Mouse (Mus musculus) lung, postnatal 0 days (tissue): ENCODE measurements at regions not wholly inside any gene's neighbourhood (a gene's known extent, or its start where the extent isn't known, plus 50 kb on each side); places are given as distances from the start of the nearest gene placed in this dataset.
A peak's percentile ranks its signal among the peaks of the same experiment; 100 is the strongest.

Experiments used
- ATAC-seq: fragments of 200-750 bp; cut with Nextera tagmentation; 2 replicates; pipeline ENCODE4 v1.8.0; 2017; ENCODE audit warnings: moderate library complexity
- DNase-seq: peaks from one replicate; pipeline ENCODE4 v3.0.0-alpha.2; 2016; ENCODE audit warnings: low spot score
- H3K27ac ChIP-seq: fragments of 300-500 bp; sonication (generic); 2 replicates; pipeline ENCODE4 v1.5.1; 2014; ENCODE audit warnings: antibody characterized with exemption, mild to moderate bottlenecking, low read length, mixed read lengths
- H3K27me3 ChIP-seq: fragments of 300-500 bp; sonication (generic); replicated peaks from 2 replicates; pipeline ENCODE4 v1.6.1; 2014; ENCODE audit warnings: low read length, mixed read lengths; ENCODE audit not compliant: insufficient read depth
- H3K36me3 ChIP-seq: fragments of 300-500 bp; sonication (generic); 2 replicates; pipeline ENCODE4 v1.6.1; 2014; ENCODE audit warnings: low read length, mixed read lengths; ENCODE audit not compliant: insufficient read depth
- H3K4me1 ChIP-seq: fragments of 300-500 bp; sonication (generic); 2 replicates; pipeline ENCODE4 v1.6.1; 2014; ENCODE audit warnings: antibody characterized with exemption, low read depth, low read length, mixed read lengths; ENCODE audit not compliant: insufficient read depth
- H3K4me2 ChIP-seq: fragments of 300-500 bp; sonication (generic); replicated peaks from 2 replicates; pipeline ENCODE4 v1.6.1; 2014; ENCODE audit warnings: low read depth, mild to moderate bottlenecking, low read length, moderate library complexity, mixed read lengths
- H3K4me3 ChIP-seq: fragments of 300-500 bp; sonication (generic); 2 replicates; pipeline ENCODE4 v1.5.1; 2014; ENCODE audit warnings: low read depth, low read length
- H3K9ac ChIP-seq: fragments of 300-500 bp; sonication (generic); replicated peaks from 2 replicates; pipeline ENCODE4 v1.6.1; 2014; ENCODE audit warnings: low read depth, mild to moderate bottlenecking
- H3K9me3 ChIP-seq: fragments of 300-500 bp; sonication (generic); 2 replicates; pipeline ENCODE4 v1.6.1; 2016; ENCODE audit warnings: low read length, mixed read lengths
- CTCF ChIP-seq: IDR thresholded peaks from 2 replicates; pipeline ENCODE4 v1.5.1; 2016; ENCODE audit warnings: antibody characterized with exemption, mild to moderate bottlenecking
- EP300 ChIP-seq: IDR thresholded peaks from 2 replicates; pipeline ENCODE4 v1.6.1; 2016; ENCODE audit warnings: antibody characterized with exemption, mild to moderate bottlenecking, control low read depth
- WGBS: fragments of 180-500 bp; shearing (Covaris S2); extraction: QIAGEN DNeasy Blood & Tissue Kit; methylation state at CpG from one replicate; pipeline ENCODE4 v1.1.7; 2014; 5-methylcytosine and 5-hydroxymethylcytosine counted together

- Histone ChIP-seq H3K9me3 (no peaks in the 10 kb centered on the region), H3K9ac (no peak overlapping the region), H3K4me2 (no peak overlapping the region), H3K27me3 (no peaks in the 10 kb centered on the region), H3K4me3 (no peak overlapping the region), H3K27ac (peak overlapping the region; percentile 66), H3K36me3 (no peaks in the 10 kb centered on the region), H3K4me1 (no peaks in the 10 kb centered on the region; the same call in 1 of the 2 replicates)
- ATAC-seq: peak; percentile 93
- WGBS: 41% methylated on average over 7 of the region's 7 CpGs
- peak; percentile 94 for DNase-seq
- TF ChIP-seq EP300 (peak; percentile 96), CTCF (no peak)
Observed at GRCm38 (mm10) chr10:96337797-96338608, 201.6 kb downstream of the Gm5426 start.

GRCm38 (mm10) chr10:96338609-96338978, 202.2 kb downstream of the Gm5426 start:
- 37% methylated on average over 2 of the region's 2 CpGs for WGBS
- Histone ChIP-seq H3K9me3 (no peaks in the 10 kb centered on the region), H3K36me3 (no peaks in the 10 kb centered on the region), H3K27ac (peak overlapping the region; percentile 66; the same call in 1 of the 2 replicates), H3K4me1 (no peaks in the 10 kb centered on the region; the same call in 1 of the 2 replicates), H3K9ac (no peak overlapping the region), H3K4me3 (no peak overlapping the region), H3K4me2 (no peak overlapping the region), H3K27me3 (no peaks in the 10 kb centered on the region)
- ATAC-seq: peak; percentile 47
- no peak; the same call in 1 of the 2 replicates for TF ChIP-seq EP300
- TF ChIP-seq CTCF: no peak
- peak; percentile 69 for DNase-seq

- DNase-seq (peak; percentile 86), ATAC-seq (peak; percentile 37)
- TF ChIP-seq EP300 (0 out of 2 replicates have a peak, but pooled peaks have one; percentile 52), CTCF (no peak)
- H3K4me1 ChIP-seq: no peaks in the 10 kb centered on the region
- H3K4me3 ChIP-seq: no peak overlapping the region
- no peaks in the 10 kb centered on the region for H3K36me3 ChIP-seq
- H3K27ac ChIP-seq: no peak overlapping the region
- H3K4me2 ChIP-seq: no peak overlapping the region
- H3K9me3 ChIP-seq: no peaks in the 10 kb centered on the region
- no peak overlapping the region for H3K9ac ChIP-seq
- no peaks in the 10 kb centered on the region for H3K27me3 ChIP-seq
- WGBS: 36% methylated on average over 3 of the region's 3 CpGs
Observed at GRCm38 (mm10) chr10:96342476-96342875, 206.1 kb downstream of the Gm5426 start.

- no peak for TF ChIP-seq CTCF
- no peak for TF ChIP-seq EP300
- H3K27ac ChIP-seq: no peak overlapping the region
- 80% methylated on average over 2 of the region's 2 CpGs for WGBS
Observed at GRCm38 (mm10) chr10:96343666-96344065, 207.3 kb downstream of the Gm5426 start.

GRCm38 (mm10) chr10:96350692-96351091, 214.3 kb downstream of the Gm5426 start:
- no peaks in the 10 kb centered on the region for H3K27me3 ChIP-seq
- no peak for ATAC-seq
- no peaks in the 10 kb centered on the region for H3K9me3 ChIP-seq
- 59% methylated on average over 4 of the region's 4 CpGs for WGBS
- no peak overlapping the region for H3K4me3 ChIP-seq
- TF ChIP-seq CTCF (no peak), EP300 (no peak)
- H3K4me2 ChIP-seq: no peak overlapping the region
- H3K27ac ChIP-seq: no peak overlapping the region
- DNase-seq: no peak
- H3K36me3 ChIP-seq: no peaks in the 10 kb centered on the region
- H3K9ac ChIP-seq: no peak overlapping the region
- no peaks in the 10 kb centered on the region for H3K4me1 ChIP-seq

More at GRCm38 (mm10) chr10:96343666-96344065, 207.3 kb downstream of the Gm5426 start:
- H3K36me3 ChIP-seq: no peaks in the 10 kb centered on the region
- no peak overlapping the region for H3K9ac ChIP-seq
- DNase-seq (no peak), ATAC-seq (no peak)
- H3K4me3 ChIP-seq: no peak overlapping the region
- H3K4me2 ChIP-seq: no peak overlapping the region
- no peaks in the 10 kb centered on the region for H3K9me3 ChIP-seq
- no peaks in the 10 kb centered on the region for H3K4me1 ChIP-seq
- H3K27me3 ChIP-seq: no peaks in the 10 kb centered on the region

- no peaks in the 10 kb centered on the region for H3K27me3 ChIP-seq
- 73% methylated on average over 7 of the region's 7 CpGs for WGBS
- ATAC-seq (no peak), DNase-seq (peak; percentile 40)
- no peak overlapping the region for H3K4me3 ChIP-seq
- no peaks in the 10 kb centered on the region for H3K9me3 ChIP-seq
- no peak overlapping the region for H3K4me2 ChIP-seq
- H3K27ac ChIP-seq: no peak overlapping the region
- H3K9ac ChIP-seq: no peak overlapping the region
- H3K4me1 ChIP-seq: no peaks in the 10 kb centered on the region
- no peaks in the 10 kb centered on the region for H3K36me3 ChIP-seq
- no peak for TF ChIP-seq CTCF
- no peak for TF ChIP-seq EP300
Observed at GRCm38 (mm10) chr10:96351320-96351719, 214.9 kb downstream of the Gm5426 start.
